ENCODE assay signal across 15 mouse cellular contexts in genomic region chr9:86560543-86560942, GRCm38 (mm10). TPM values are rescaled to one million over a fixed set of nuclear protein-coding genes. Genes with fewer than 3 reads are reported as not detected.
DNase-seq lines count a peak whose midpoint lies in the region; ATAC-seq and TF ChIP-seq lines count a peak whose summit lies in the region.
"Had no signal": no experiment of that assay in that cellular context is flagged by ENCODE, and none has a peak within 500 bp of the region (broad histone marks: within the 10 kb centered on the region; RNA-seq: fewer than 3 reads in every experiment).

No protein-coding gene starts in this region.

- peak; percentile 44 for DNase-seq in kidney, adult 18-20 months
- DNase-seq in kidney, adult 2 months = peak; percentile 73
- peak; percentile 33 to 40 for DNase-seq in lung, adult 18-20 months
- peak; percentile 29 to 61 for DNase-seq in lung, postnatal 4 days
- no peak for DNase-seq in layer of hippocampus, adult 18-20 months (ENCODE audit: low spot score in 2 of 2)
- no peak for DNase-seq in cerebellum, postnatal 14 days
- DNase-seq: cerebellum, adult 2 months; embryo, embryonic 11 days had no signal

- TF ChIP-seq POLR2A in kidney, adult 2 months (IDR thresholded peaks at IDR 0.05; ENCODE audit: low read depth, low read length) = no peak

- ATAC-seq in kidney, embryonic 16.5 days (ENCODE audit: low FRiP score, low TSS enrichment) = no peak
- ATAC-seq in hindbrain, embryonic 16.5 days = no peak
- ATAC-seq: forebrain, embryonic 16.5 days; liver, embryonic 12.5 days had no signal

- H3K27me3 ChIP-seq in kidney, embryonic 16.5 days (ENCODE audit: insufficient read depth, low read length) = no peaks in the 10 kb centered on the region
- no peaks in the 10 kb centered on the region for H3K27me3 ChIP-seq in kidney, adult 2 months (replicated peaks; ENCODE audit: control insufficient read depth, insufficient read depth, low read length)
- H3K27me3 ChIP-seq in hindbrain, embryonic 16.5 days (replicated peaks; ENCODE audit: control insufficient read depth, insufficient read depth, low read length) = no peaks in the 10 kb centered on the region
- H3K27me3 ChIP-seq: liver, embryonic 12.5 days had no signal

- no peaks in the 10 kb centered on the region for H3K4me1 ChIP-seq in kidney, embryonic 16.5 days (ENCODE audit: insufficient read depth, low read length)
- no peaks in the 10 kb centered on the region for H3K4me1 ChIP-seq in kidney, adult 2 months (ENCODE audit: control insufficient read depth, insufficient read depth, low read length)
- H3K4me1 ChIP-seq in hindbrain, embryonic 16.5 days (ENCODE audit: control insufficient read depth, insufficient read depth, low read depth, low read length) = no peaks in the 10 kb centered on the region
- H3K4me1 ChIP-seq: hindbrain, embryonic 10.5 days; liver, embryonic 12.5 days had no signal

- H3K9me3 ChIP-seq in kidney, embryonic 16.5 days (ENCODE audit: low read length) = no peaks in the 10 kb centered on the region
- no peaks in the 10 kb centered on the region for H3K9me3 ChIP-seq in hindbrain, embryonic 16.5 days (ENCODE audit: control insufficient read depth, low read length)
- H3K9me3 ChIP-seq: hindbrain, embryonic 10.5 days; liver, embryonic 12.5 days had no signal

- no peak overlapping the region for H3K4me2 ChIP-seq in kidney, embryonic 16.5 days (replicated peaks; ENCODE audit: low read depth, low read length)
- H3K4me2 ChIP-seq in hindbrain, embryonic 16.5 days (ENCODE audit: low read length) = no peak overlapping the region
- H3K4me2 ChIP-seq: heart, embryonic 11.5 days; liver, embryonic 12.5 days had no signal

- no peak overlapping the region for H3K27ac ChIP-seq in kidney, embryonic 16.5 days (ENCODE audit: low read length)
- no peak overlapping the region for H3K27ac ChIP-seq in kidney, adult 2 months (ENCODE audit: insufficient read depth, low read depth, low read length)
- H3K27ac ChIP-seq in hindbrain, embryonic 16.5 days (ENCODE audit: low read depth, low read length) = no peak overlapping the region
- H3K27ac ChIP-seq: hindbrain, embryonic 10.5 days; liver, embryonic 12.5 days had no signal

- no peak overlapping the region for H3K9ac ChIP-seq in kidney, embryonic 16.5 days (replicated peaks; ENCODE audit: low read length)
- no peak overlapping the region for H3K9ac ChIP-seq in hindbrain, embryonic 16.5 days (ENCODE audit: low read depth, low read length)
- H3K9ac ChIP-seq: liver, embryonic 12.5 days had no signal

- TF ChIP-seq CTCF in kidney, adult 2 months (conservative IDR thresholded peaks at IDR 0.05; ENCODE audit: insufficient read depth, insufficient read length, low read depth, low read length) = no peak

- peaks cover 64% of the 10 kb centered on the region for H3K36me3 ChIP-seq in kidney, embryonic 16.5 days (ENCODE audit: insufficient read depth, low read length)
- peaks cover 14% of the 10 kb centered on the region for H3K36me3 ChIP-seq in kidney, adult 2 months (ENCODE audit: control insufficient read depth, insufficient read depth, low read length)
- H3K36me3 ChIP-seq in hindbrain, embryonic 16.5 days (ENCODE audit: control insufficient read depth, insufficient read depth, low read length) = peaks cover 62% of the 10 kb centered on the region

- H3K4me3 ChIP-seq in kidney, embryonic 16.5 days (ENCODE audit: low read length) = no peak overlapping the region
- no peak overlapping the region for H3K4me3 ChIP-seq in kidney, adult 2 months (ENCODE audit: insufficient read depth, low read depth, low read length)
- H3K4me3 ChIP-seq in hindbrain, embryonic 16.5 days (ENCODE audit: low read length) = no peak overlapping the region
- H3K4me3 ChIP-seq: hindbrain, embryonic 10.5 days; liver, embryonic 12.5 days had no signal

- WGBS in kidney, embryonic 16.5 days = 61% methylated on average over 3 of the region's 3 CpGs
- 59% methylated on average over 3 of the region's 3 CpGs for WGBS in kidney, adult 2 months
- WGBS in hindbrain, embryonic 16.5 days = 87% methylated on average over 3 of the region's 3 CpGs

RNA-seq across cellular contexts. Expression of gene Pgm3, which starts 11.1 kb away (rescaled TPM):
- polyA plus RNA-seq in kidney, embryonic 16.5 days (2015; fragmentation: Nextera tagmentation; extraction: Ambion mirVana) = 39.3 and 42.7 TPM in 2 replicates
- 10.9 TPM in 2 replicates for polyA plus RNA-seq in kidney, adult 2 months (2012; rRNA removed)
- 10 to 100 TPM; 17.6 to 18.1 TPM for total RNA-seq in layer of hippocampus, adult 18-20 months (2021)
- 36.1 and 39.8 TPM in 2 replicates for polyA plus RNA-seq in hindbrain, embryonic 16.5 days (2015; fragmentation: Nextera tagmentation; extraction: Ambion mirVana)

RNA-seq across cellular contexts. Expression of gene Rwdd2a, which starts 11.2 kb away (rescaled TPM):
- polyA plus RNA-seq in kidney, embryonic 16.5 days (2015; fragmentation: Nextera tagmentation; extraction: Ambion mirVana) = 3.8 and 4.4 TPM in 2 replicates
- polyA plus RNA-seq in kidney, adult 2 months (2012; rRNA removed) = 1.0 and 1.1 TPM in 2 replicates
- 10 to 100 TPM; 27.5 to 30.3 TPM for total RNA-seq in layer of hippocampus, adult 18-20 months (2021)
- polyA plus RNA-seq in hindbrain, embryonic 16.5 days (2015; fragmentation: Nextera tagmentation; extraction: Ambion mirVana) = 37.2 and 48.9 TPM in 2 replicates
- total RNA-seq: megakaryocyte-erythroid progenitor cell, adult 5-6 weeks had no signal

Comparison
In these comparisons a context has a peak if more than half of its experiments do, and no peak if none do; other contexts are left out.
1. DNase-seq: peak in kidney, adult 18-20 months (single experiment), kidney, adult 2 months (single experiment), lung, adult 18-20 months (2 of 2) and lung, postnatal 4 days (2 of 2); none in layer of hippocampus, adult 18-20 months (0 of 2) and cerebellum, postnatal 14 days (0 of 2).